Mouse (Mus musculus): ENCODE measurements around the gene Ugt1a6b. TPM values are rescaled to one million over a fixed set of nuclear protein-coding genes. Genes with fewer than 3 reads are reported as not detected.

The Ugt1a6b gene
- polyA plus RNA-seq, 1 experiment from 2014 or later, result 4.2 TPM

- peak; percentile 51 for ATAC-seq (ENCODE audit: insufficient read depth, low FRiP score)
- Histone ChIP-seq H3K27ac (ENCODE audit: low read length) (peak overlapping the region; percentile 12), H3K4me1 (ENCODE audit: control insufficient read depth, insufficient read depth, low read length) (peaks cover 18% of the 10 kb centered on the region), H3K4me3 (replicated peaks; ENCODE audit: low read length) (no peak overlapping the region), H3K4me2 (ENCODE audit: low read depth, low read length) (no peak overlapping the region), H3K9me3 (replicated peaks; ENCODE audit: control insufficient read depth, low read length) (no peaks in the 10 kb centered on the region), H3K36me3 (ENCODE audit: control insufficient read depth, insufficient read depth, low read length) (peaks cover 71% of the 10 kb centered on the region), H3K27me3 (ENCODE audit: control insufficient read depth, insufficient read depth, low read length) (no peaks in the 10 kb centered on the region), H3K9ac (ENCODE audit: low read length) (no peak overlapping the region)
- 47% methylated on average over 4 of the region's 4 CpGs for WGBS
Observed at GRCm38 (mm10) chr1:88262255-88262654, 159.2 kb downstream of the Ugt1a6b start.

DNA sequence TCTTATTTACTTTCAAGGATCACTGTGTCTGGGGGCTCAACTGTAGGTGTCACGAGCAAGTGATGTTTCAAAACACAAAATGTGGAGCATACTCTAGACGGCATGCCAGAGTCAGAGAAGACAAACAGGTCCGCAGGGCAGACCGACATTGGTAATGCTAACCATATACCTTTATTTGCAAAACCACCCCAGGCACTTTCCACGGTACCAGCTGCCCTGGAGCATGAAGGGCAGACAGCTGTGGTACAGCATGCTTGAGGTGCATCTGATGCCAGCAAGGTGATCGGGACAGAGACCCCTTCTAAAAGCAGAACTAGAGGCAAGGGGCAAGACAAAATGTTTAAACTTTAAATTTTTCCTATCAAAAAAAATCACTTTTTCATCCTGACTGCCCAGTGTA is 159.9 kb downstream of the Ugt1a6b start:
- Histone ChIP-seq H3K9ac (ENCODE audit: low read length) (no peak overlapping the region), H3K4me1 (ENCODE audit: control insufficient read depth, insufficient read depth, low read length) (peaks cover 18% of the 10 kb centered on the region), H3K36me3 (ENCODE audit: control insufficient read depth, insufficient read depth, low read length) (peaks cover 78% of the 10 kb centered on the region), H3K4me2 (ENCODE audit: low read depth, low read length) (no peak overlapping the region), H3K4me3 (replicated peaks; ENCODE audit: low read length) (no peak overlapping the region), H3K27ac (ENCODE audit: low read length) (peak overlapping the region; percentile 12; the same call in 1 of the 2 replicates), H3K9me3 (replicated peaks; ENCODE audit: control insufficient read depth, low read length) (no peaks in the 10 kb centered on the region), H3K27me3 (ENCODE audit: control insufficient read depth, insufficient read depth, low read length) (no peaks in the 10 kb centered on the region)
- ATAC-seq (ENCODE audit: insufficient read depth, low FRiP score), result no peak
- WGBS, result 66% methylated on average over 6 of the region's 6 CpGs

- Histone ChIP-seq H3K4me1 (ENCODE audit: control insufficient read depth, insufficient read depth, low read length) (peaks cover 18% of the 10 kb centered on the region), H3K27me3 (ENCODE audit: control insufficient read depth, insufficient read depth, low read length) (no peaks in the 10 kb centered on the region), H3K36me3 (ENCODE audit: control insufficient read depth, insufficient read depth, low read length) (peaks cover 86% of the 10 kb centered on the region), H3K9ac (ENCODE audit: low read length) (no peak overlapping the region), H3K4me2 (ENCODE audit: low read depth, low read length) (no peak overlapping the region), H3K4me3 (replicated peaks; ENCODE audit: low read length) (no peak overlapping the region), H3K9me3 (replicated peaks; ENCODE audit: control insufficient read depth, low read length) (no peaks in the 10 kb centered on the region), H3K27ac (ENCODE audit: low read length) (no peak overlapping the region)
- 89% methylated on average over 5 of the region's 5 CpGs for WGBS
- ATAC-seq (ENCODE audit: insufficient read depth, low FRiP score), result no peak
Observed at GRCm38 (mm10) chr1:88263778-88264177, 160.7 kb downstream of the Ugt1a6b start.

DNA sequence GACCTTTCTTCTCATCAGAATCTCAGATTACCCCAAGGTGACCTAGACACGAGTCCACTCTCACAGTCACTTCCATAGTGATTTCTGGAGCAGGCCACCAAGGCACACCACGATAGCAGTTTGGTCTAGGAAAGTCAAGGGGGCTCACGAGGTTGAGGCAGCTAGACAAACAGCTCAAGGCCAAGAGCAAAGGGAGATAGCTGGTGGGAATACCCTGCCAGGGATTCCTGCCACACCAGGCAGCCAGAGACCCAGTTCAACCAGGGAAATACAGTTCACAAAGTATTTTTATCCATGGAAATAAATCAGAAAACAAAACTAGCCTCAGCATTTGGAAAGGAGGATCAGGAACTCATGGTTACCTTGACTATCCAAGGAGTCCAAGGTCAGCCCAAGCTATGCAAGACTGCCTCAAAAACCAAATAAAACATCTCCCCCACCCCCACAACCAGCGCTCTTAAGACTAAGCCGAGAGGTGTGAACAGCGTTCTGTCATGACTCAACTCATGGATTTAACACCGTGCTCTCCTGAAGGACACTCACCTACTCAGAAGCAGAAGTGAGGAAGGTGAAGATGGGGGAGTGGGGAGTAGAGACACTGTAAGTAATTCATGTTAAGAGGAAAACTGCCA is 161.3 kb downstream of the Ugt1a6b start:
- Histone ChIP-seq H3K9ac (ENCODE audit: low read length) (no peak overlapping the region), H3K9me3 (replicated peaks; ENCODE audit: control insufficient read depth, low read length) (no peaks in the 10 kb centered on the region), H3K27ac (ENCODE audit: low read length) (no peak overlapping the region), H3K4me2 (ENCODE audit: low read depth, low read length) (no peak overlapping the region), H3K4me1 (ENCODE audit: control insufficient read depth, insufficient read depth, low read length) (peaks cover 16% of the 10 kb centered on the region), H3K27me3 (ENCODE audit: control insufficient read depth, insufficient read depth, low read length) (no peaks in the 10 kb centered on the region), H3K4me3 (replicated peaks; ENCODE audit: low read length) (no peak overlapping the region), H3K36me3 (ENCODE audit: control insufficient read depth, insufficient read depth, low read length) (peaks cover 92% of the 10 kb centered on the region)
- ATAC-seq (ENCODE audit: insufficient read depth, low FRiP score), result no peak
- 83% methylated on average over 7 of the region's 7 CpGs for WGBS

- H3K9me3 ChIP-seq (replicated peaks; ENCODE audit: control insufficient read depth, low read length), result no peaks in the 10 kb centered on the region
- peaks cover 92% of the 10 kb centered on the region for H3K36me3 ChIP-seq (ENCODE audit: control insufficient read depth, insufficient read depth, low read length)
- H3K27ac ChIP-seq (ENCODE audit: low read length), result no peak overlapping the region
- H3K4me3 ChIP-seq (replicated peaks; ENCODE audit: low read length), result no peak overlapping the region
- WGBS, result 78% methylated on average over 4 of the region's 4 CpGs
- no peak overlapping the region for H3K9ac ChIP-seq (ENCODE audit: low read length)
- peaks cover 12% of the 10 kb centered on the region; the same call in 1 of the 2 replicates for H3K4me1 ChIP-seq (ENCODE audit: control insufficient read depth, insufficient read depth, low read length)
- no peak overlapping the region for H3K4me2 ChIP-seq (ENCODE audit: low read depth, low read length)
- H3K27me3 ChIP-seq (ENCODE audit: control insufficient read depth, insufficient read depth, low read length), result no peaks in the 10 kb centered on the region
- ATAC-seq (ENCODE audit: insufficient read depth, low FRiP score), result no peak
Observed at GRCm38 (mm10) chr1:88264869-88265240, 161.8 kb downstream of the Ugt1a6b start.

GRCm38 (mm10) chr1:88266123-88266522 is 163.1 kb downstream of the Ugt1a6b start:
- Histone ChIP-seq H3K36me3 (ENCODE audit: control insufficient read depth, insufficient read depth, low read length) (peaks cover 89% of the 10 kb centered on the region), H3K4me1 (ENCODE audit: control insufficient read depth, insufficient read depth, low read length) (peaks cover 9% of the 10 kb centered on the region; the same call in 1 of the 2 replicates), H3K9ac (ENCODE audit: low read length) (no peak overlapping the region), H3K27ac (ENCODE audit: low read length) (no peak overlapping the region), H3K9me3 (replicated peaks; ENCODE audit: control insufficient read depth, low read length) (no peaks in the 10 kb centered on the region), H3K27me3 (ENCODE audit: control insufficient read depth, insufficient read depth, low read length) (no peaks in the 10 kb centered on the region), H3K4me3 (replicated peaks; ENCODE audit: low read length) (no peak overlapping the region), H3K4me2 (ENCODE audit: low read depth, low read length) (no peak overlapping the region)
- WGBS, result 89% methylated on average over 13 of the region's 13 CpGs
- no peak for ATAC-seq (ENCODE audit: insufficient read depth, low FRiP score)

DNA sequence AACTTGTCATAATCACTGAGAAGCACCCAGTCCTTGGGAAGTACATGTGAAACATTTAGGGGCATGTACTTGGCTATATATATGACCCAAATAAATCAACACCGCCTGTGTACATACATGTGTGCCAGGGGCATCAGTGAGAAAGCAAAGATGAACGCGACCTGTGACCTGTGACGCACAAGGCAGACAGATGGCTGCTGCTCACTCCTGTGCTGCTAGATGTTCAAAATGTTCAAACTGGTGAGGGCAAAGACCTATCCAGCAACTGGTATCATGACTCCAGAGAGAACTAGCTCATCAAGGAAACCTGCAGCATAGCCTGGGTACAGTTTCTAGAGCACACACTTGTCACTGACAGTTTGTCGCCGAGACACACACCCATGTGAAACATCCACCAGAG is 164.4 kb downstream of the Ugt1a6b start:
- Histone ChIP-seq H3K9me3 (replicated peaks; ENCODE audit: control insufficient read depth, low read length) (no peaks in the 10 kb centered on the region), H3K4me1 (ENCODE audit: control insufficient read depth, insufficient read depth, low read length) (peaks cover 2% of the 10 kb centered on the region; the same call in 1 of the 2 replicates), H3K4me2 (ENCODE audit: low read depth, low read length) (no peak overlapping the region), H3K27me3 (ENCODE audit: control insufficient read depth, insufficient read depth, low read length) (no peaks in the 10 kb centered on the region), H3K9ac (ENCODE audit: low read length) (no peak overlapping the region), H3K4me3 (replicated peaks; ENCODE audit: low read length) (no peak overlapping the region), H3K36me3 (ENCODE audit: control insufficient read depth, insufficient read depth, low read length) (peaks cover 84% of the 10 kb centered on the region), H3K27ac (ENCODE audit: low read length) (no peak overlapping the region)
- 91% methylated on average over 6 of the region's 6 CpGs for WGBS
- ATAC-seq (ENCODE audit: insufficient read depth, low FRiP score), result no peak

- H3K4me3 ChIP-seq (replicated peaks; ENCODE audit: low read length), result no peak overlapping the region
- no peak overlapping the region for H3K4me2 ChIP-seq (ENCODE audit: low read depth, low read length)
- no peaks in the 10 kb centered on the region for H3K4me1 ChIP-seq (ENCODE audit: control insufficient read depth, insufficient read depth, low read length)
- no peak overlapping the region for H3K27ac ChIP-seq (ENCODE audit: low read length)
- no peak overlapping the region for H3K9ac ChIP-seq (ENCODE audit: low read length)
- peaks cover 79% of the 10 kb centered on the region for H3K36me3 ChIP-seq (ENCODE audit: control insufficient read depth, insufficient read depth, low read length)
- H3K27me3 ChIP-seq (ENCODE audit: control insufficient read depth, insufficient read depth, low read length), result no peaks in the 10 kb centered on the region
- 86% methylated on average over 6 of the region's 6 CpGs for WGBS
- no peaks in the 10 kb centered on the region for H3K9me3 ChIP-seq (replicated peaks; ENCODE audit: control insufficient read depth, low read length)
- no peak for ATAC-seq (ENCODE audit: insufficient read depth, low FRiP score)
Observed at GRCm38 (mm10) chr1:88268070-88268469, 165.0 kb downstream of the Ugt1a6b start.
